Mouse (Mus musculus) heart, embryonic 16.5 days (tissue): Measurements from ENCODE around the gene Cygb. TPM values are rescaled to one million over a fixed set of nuclear protein-coding genes. Genes with fewer than 3 reads are reported as not detected.

Experiments used
- polyA plus RNA-seq: library from polyadenylated mRNA; unstranded; fragments of >200 nt; fragmentation: Nextera tagmentation; extraction: Ambion mirVana; gene quantifications from 2 replicates; pipeline ENCODE4 v1.2.1, GENCODE M21; 2015

The Cygb gene
- polyA plus RNA-seq, 1 experiment from 2014 or later = 12.3 TPM

Other genes starting within 250 kb of the Cygb start
- gene Rnf157, start 241.3 kb downstream of the Cygb start, polyA plus RNA-seq = 7.8 and 11.6 TPM in 2 replicates
- gene Ubald2, start 220.2 kb downstream of the Cygb start, polyA plus RNA-seq = 29.2 and 35.4 TPM in 2 replicates
- 0.07 TPM in 1 of 2 replicates, not detected in the other for gene Qrich2, start 188.1 kb downstream of the Cygb start, polyA plus RNA-seq
- gene Prpsap1, start 160.1 kb downstream of the Cygb start, polyA plus RNA-seq = 98.6 and 99.1 TPM in 2 replicates
- 3.6 and 4.5 TPM in 2 replicates for gene Sphk1, start 123.4 kb downstream of the Cygb start, polyA plus RNA-seq
- 5.5 and 6.9 TPM in 2 replicates for gene Ube2o, start 72.9 kb downstream of the Cygb start, polyA plus RNA-seq
- gene Aanat, start 67.9 kb downstream of the Cygb start, polyA plus RNA-seq = not detected in 2 replicates
- 9.9 and 10.3 TPM in 2 replicates for gene Rhbdf2, start 27.3 kb downstream of the Cygb start, polyA plus RNA-seq
- 1.7 and 2.5 TPM in 2 replicates for gene Prcd, start 779 bp downstream of the Cygb start, polyA plus RNA-seq
- not detected in 2 replicates for gene St6galnac1, start 121.2 kb upstream of the Cygb start, polyA plus RNA-seq
- 14.9 and 17.6 TPM in 2 replicates for gene Mxra7, start 173.7 kb upstream of the Cygb start, polyA plus RNA-seq
- gene Mettl23, start 189.0 kb upstream of the Cygb start, polyA plus RNA-seq = 69.8 and 74.8 TPM in 2 replicates
- gene Jmjd6, start 189.1 kb upstream of the Cygb start, polyA plus RNA-seq = 72.8 and 73.3 TPM in 2 replicates
- 30.5 and 39.0 TPM in 2 replicates for gene Mfsd11, start 198.1 kb upstream of the Cygb start, polyA plus RNA-seq
- gene Srsf2, start 198.8 kb upstream of the Cygb start, polyA plus RNA-seq = 516 and 543 TPM in 2 replicates